Mouse (Mus musculus) brain, embryonic 14.5 days (tissue): ENCODE measurements at regions not wholly inside any gene's neighbourhood (a gene's known extent, or its start where the extent isn't known, plus 50 kb on each side); places are given as distances from the start of the nearest gene placed in this dataset.

Experiments
- CTCF ChIP-seq: fragments of 200-500 bp; IDR thresholded peaks from 2 replicates; pipeline ENCODE4 v1.5.1; 2012; ENCODE audit warnings: inconsistent platforms, mild to moderate bottlenecking, moderate library complexity, borderline replicate concordance; ENCODE audit not compliant: insufficient read depth, insufficient read length; ENCODE audit errors: extremely low read depth
- POLR2A ChIP-seq: fragments of 200-500 bp; IDR thresholded peaks from 2 replicates; pipeline ENCODE4 v1.6.1; 2012; ENCODE audit warnings: mild to moderate bottlenecking, inconsistent platforms, borderline replicate concordance; ENCODE audit not compliant: poor library complexity, insufficient read depth, insufficient read length, severe bottlenecking; ENCODE audit errors: extremely low read depth

DNA sequence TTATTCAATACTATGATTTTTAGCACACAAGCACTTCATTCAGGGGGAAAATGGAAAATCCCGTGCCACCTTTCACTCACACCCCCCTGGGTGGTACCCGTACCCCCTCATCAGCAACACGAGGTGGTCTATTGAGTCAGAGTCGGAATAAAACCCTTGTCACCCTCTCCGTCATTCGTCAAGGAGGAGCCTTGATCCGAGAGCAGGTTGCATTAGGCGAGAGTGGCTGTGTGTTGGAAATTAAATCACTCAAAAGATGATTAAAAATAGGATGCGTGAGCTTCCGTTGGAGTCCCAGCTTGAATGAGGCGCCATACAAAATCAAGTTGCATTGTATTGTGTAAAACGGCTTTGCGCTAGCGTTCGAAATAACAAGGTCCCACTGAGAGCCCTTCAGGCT, 236.5 kb upstream of the 3110018I06Rik start:
- TF ChIP-seq CTCF (no peak), POLR2A (no peak)
